Mouse (Mus musculus) thymus, postnatal 4 days (tissue): ENCODE measurements around the gene Bean1.

Experiments used
- DNase-seq: peaks from one replicate; pipeline ENCODE4 v3.0.0; 2021

Gene Bean1

GRCm38 (mm10) chr8:104170118-104171049, at the start of gene Bean1:
Gene Bean1 (plus strand): TSS chr8:104170442.
- peak; percentile 47 for DNase-seq

DNA sequence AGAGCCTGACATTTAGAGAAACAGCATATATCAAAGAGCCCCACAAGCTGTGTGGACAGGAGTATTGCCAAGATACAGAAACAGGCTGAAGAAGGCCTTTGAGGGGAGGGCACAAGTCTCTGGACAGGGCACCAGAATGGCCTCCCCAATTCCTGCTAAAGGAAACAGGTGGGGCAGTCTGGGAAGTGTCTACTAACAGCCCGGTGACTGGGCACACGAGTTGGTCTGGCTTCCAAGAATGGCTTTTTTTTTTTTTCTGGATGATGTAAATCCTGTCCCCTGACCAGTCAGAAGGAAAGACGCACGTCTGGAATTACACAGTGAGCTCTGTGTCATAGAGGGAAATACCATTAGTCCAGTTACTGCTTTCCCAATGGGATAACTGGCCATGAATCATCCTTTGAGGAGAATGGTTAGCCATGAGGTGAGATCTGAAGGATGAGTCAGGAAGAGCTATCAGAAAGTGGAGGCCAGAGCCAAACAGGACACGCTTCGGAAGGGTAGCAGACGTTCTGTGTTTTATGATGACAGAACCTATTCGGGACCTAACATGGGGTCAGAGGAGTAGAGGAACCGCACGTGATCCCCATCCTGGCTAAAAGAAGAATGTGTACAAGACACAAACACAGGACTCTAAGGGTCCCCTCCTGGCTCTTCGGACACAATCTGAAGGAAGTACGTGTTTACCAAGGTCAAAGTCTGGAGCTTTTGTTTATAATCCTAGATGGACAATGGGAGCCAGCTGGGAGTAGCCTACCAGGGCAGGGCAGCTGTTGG, 48.4 kb upstream of the Bean1 start:
- no peak for DNase-seq

DNA sequence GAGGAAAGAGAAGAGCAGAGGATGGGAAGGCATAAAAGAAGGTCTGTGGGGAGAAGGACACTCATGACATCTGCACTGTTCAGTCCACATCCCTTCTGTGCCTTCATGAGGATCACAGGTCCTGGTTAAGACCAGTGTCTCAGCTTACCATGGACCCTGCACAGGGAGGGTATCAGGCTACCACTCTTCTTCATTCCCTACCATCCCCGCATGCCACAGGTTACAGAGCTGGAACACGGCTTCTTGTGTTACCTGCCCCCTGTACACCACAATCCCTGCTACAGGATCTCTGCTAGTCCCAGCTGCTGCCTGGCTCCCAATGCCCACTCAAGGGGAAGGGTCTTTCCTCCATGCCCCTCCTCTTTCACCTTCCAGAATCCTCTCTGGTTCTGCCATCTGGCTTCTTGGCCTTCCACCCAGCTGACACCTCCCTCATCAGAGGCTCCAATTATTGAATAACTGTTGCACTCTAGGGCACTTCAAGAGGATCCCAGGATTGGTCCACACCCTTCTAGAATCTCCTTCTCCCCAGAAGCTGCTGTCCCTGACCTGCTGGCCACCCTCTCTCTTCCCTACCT, 47.1 kb upstream of the Bean1 start:
- DNase-seq = no peak

DNA sequence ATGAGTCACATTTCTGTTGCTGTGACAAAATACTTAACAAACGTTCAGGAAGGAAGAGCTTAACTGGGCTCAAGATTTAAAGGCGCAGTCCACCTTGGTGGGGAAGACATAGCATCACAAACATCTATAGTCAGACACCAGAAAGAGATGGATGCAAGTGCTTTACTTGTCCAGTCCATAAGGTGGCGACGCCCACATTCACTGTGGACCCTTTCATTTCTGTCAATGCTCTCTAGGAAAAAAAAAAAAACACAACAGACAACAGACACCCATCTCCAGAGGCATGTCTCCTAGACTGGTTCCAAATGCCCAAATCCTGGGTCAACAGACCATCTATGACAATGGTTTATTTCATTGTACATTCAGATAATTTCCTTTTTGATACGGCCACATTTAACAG, 45.7 kb upstream of the Bean1 start:
- DNase-seq = no peak

GRCm38 (mm10) chr8:104127160-104127883, 42.9 kb upstream of the Bean1 start:
- no peak for DNase-seq

- DNase-seq = no peak
These were observed 39.3 kb upstream of the Bean1 start for GRCm38 (mm10) chr8:104130916-104131315.

GRCm38 (mm10) chr8:104131414-104131975, 38.7 kb upstream of the Bean1 start:
- DNase-seq = no peak

DNA sequence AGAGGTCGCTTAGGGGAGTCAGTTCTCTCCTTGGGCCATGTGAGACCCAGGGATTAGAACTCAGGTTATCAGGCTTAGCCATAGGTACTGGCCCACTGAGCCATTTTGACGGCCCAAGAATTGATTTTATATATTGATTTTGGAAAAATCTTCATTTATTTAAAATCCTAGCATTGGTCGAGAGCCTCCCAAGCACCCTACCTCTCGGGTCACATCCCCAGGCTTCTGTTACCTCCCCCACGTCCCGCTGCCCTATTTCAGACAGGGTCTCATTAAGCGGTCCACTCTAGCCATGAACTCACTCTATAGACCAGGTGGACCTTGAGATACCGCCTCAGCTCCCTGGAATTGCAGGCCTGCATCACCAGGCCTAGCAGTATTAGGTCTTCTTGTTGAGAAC, 35.7 kb upstream of the Bean1 start:
- DNase-seq = no peak

DNA sequence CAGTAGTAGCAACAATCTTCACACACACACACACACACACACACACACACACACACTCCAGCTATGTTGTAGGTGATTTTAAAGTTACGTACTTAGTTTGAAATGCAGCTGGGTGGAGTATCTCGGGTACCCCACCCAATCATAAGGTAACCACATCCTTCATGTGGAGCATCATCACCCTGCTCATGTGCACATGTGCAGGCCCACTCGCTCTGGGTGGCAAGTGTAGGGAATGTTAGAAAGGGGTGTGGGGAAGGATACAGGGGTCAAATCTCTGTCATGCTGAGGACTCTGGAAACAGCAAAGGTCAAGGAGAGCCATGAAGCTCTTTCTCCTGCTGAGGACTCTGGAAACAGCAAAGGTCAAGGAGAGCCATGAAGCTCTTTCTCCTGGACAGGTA, 34.0 kb upstream of the Bean1 start:
- DNase-seq = no peak

GRCm38 (mm10) chr8:104137636-104138035, 32.6 kb upstream of the Bean1 start:
- no peak for DNase-seq

GRCm38 (mm10) chr8:104140611-104141010, 29.6 kb upstream of the Bean1 start:
- no peak for DNase-seq

- no peak for DNase-seq
These were observed 27.8 kb upstream of the Bean1 start for GRCm38 (mm10) chr8:104142415-104142814.

GRCm38 (mm10) chr8:104143379-104143778, 26.9 kb upstream of the Bean1 start:
- no peak for DNase-seq

DNA sequence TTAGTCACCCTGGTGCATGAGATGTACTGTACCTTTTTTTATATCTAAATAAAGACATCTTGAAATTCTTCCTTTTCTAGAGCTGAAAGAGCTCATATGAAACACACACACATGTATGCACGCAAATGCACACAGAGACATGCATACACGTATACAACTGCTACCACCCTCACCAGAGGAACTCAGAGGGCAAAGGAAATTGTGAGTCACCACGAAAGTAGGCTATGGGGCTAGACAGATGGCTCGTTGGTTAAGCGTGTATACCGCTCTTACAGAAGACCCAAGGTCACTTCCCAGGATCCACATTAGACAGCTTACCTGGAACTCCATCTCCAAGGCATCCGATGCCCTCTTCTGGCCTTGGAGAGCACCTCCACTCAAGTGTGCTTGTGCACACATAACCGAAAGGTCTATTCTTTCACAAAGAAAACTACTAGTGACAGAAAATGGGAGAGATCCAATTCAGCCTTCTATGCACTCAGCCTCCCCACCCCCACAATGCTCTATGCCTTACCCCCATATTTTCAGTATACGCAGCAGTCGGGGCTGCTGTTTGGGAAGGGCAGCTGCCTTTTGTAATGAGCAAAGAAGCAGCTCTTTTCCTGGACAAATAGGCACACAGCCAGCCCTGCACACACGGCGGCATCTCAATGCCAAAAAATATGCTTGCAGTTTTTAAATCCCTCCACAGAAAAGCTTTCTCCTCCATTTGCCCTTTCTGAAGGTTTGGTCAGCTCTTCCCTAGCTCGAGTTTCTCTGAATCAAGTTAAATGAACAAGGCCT, 25.6 kb upstream of the Bean1 start:
- no peak for DNase-seq

DNA sequence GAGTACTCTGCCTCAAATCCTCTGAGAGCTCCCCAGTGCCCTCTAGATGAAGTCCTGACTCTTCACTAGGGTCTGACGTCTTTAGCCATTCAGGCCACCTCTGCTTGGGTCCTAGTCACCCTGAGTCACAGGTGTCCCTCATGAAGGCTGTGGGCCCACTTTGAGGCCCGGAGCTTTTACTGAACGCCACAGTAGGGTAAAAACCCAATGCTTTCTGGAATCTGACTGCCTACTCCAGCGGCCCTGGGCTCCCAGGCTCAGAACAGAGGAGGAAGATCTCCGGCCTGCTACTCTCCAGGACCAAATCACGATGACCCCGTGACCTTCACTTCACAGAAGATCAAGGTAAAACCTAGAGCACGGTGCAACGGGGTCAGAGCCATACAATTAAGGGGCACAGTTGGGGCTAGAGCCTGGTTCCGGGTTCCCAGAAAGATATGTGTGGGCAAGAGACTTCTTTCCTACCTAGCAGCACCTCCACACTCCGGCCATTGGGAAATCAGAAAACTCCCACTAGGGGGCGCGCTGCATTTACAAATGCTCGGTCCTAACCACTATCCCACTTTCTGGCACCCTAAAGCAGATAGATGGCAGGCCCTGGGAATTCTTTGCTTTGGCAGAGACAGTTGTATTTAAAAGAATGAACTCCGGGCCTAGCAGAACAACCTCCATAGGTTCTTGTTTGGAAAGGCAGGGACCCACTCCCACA, 24.1 kb upstream of the Bean1 start:
- DNase-seq = peak; percentile 89

DNA sequence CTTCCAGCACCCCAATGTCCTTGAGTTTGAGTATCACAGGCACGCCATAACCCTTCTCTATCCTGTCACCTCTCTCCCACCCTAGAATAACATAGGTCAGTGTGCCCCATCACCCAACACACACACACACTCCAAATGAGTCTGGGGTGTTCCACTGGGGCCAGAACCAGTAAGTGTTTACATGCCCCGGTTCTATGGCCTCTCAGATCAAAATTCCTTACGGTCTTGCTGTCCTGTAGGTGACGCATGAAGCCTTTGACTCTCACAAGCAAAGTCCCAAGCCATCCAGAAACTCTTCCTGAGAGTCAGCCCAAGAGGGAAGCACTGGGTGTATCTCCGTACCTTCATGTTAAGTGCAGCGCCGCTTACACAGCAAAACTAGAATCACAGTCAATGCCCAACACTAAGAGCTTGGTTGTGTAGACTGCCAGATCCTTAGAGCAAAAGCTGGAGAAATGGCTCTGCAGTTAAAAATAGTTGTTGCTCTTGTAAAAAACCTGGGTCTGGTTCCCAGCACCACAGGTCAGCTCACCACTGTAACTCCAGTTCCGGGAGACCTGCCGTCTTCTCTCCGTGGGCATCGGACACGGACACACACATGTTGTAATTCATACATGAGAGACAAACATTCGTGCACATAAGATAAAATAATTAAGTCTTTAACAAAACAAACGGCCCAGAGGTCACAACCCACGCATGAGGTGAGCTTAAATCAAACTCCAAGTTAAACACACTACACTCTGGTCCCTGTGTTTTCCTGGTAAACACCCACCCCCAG, 23.3 kb upstream of the Bean1 start:
- DNase-seq = no peak

- no peak for DNase-seq
These were observed 22.3 kb upstream of the Bean1 start for GRCm38 (mm10) chr8:104147947-104148346.

DNA sequence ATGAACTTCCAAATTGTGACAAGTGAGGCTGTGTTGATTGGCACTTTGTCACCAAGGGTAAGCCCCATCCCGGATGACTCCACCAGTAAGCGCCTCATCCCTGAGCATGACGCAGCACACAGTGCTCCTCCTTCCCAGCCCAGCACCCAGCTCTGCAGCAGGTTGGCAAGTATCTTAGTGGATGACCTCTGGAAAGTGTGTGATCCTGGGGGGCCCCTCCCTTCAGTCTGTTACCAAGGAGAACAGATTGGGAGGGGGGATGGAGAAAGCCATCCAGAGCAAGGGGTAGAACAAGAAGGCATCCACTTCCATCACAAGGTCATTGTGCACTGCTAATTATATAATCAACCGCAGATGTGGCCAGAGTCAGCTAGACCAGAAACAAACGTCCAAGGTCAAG, 9.5 kb upstream of the Bean1 start:
- no peak for DNase-seq

DNA sequence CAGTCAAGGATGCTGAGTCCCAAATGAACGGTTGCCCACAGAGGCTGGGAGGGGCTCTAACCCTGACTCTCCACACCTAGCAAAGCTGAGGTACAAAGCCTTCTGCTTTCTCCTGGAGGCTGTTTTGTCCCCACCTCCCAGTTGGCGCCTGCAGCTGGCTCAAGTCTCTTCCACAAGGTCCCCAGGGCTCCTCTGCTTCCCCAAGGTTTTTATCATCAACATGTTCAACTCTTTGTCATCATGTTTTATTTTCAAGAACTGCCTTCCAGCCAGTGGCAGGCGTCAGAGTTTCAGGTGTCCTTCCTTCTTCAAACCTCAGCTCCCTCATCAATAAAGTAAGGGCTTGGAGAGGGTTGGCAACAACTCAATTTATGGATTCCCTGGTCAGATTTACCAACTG, 781 bp upstream of the Bean1 start:
- DNase-seq = no peak

- DNase-seq = no peak
These were observed 893 bp downstream of the Bean1 start for GRCm38 (mm10) chr8:104171050-104171620.
